Mouse (Mus musculus) forebrain, postnatal 0 days (tissue): ENCODE data around the gene Kmt2d. TPM values are rescaled to one million over a fixed set of nuclear protein-coding genes. Genes with fewer than 3 reads are reported as not detected.

Source experiments
- ATAC-seq: fragments of 200-750 bp; cut with Nextera tagmentation; 2 replicates; pipeline ENCODE4 v1.8.0; 2017; ENCODE audit warnings: mild to moderate bottlenecking, moderate library complexity
- DNase-seq: peaks from one replicate; pipeline ENCODE4 v3.0.0-alpha.2; 2015
- H3K27ac ChIP-seq: fragments of 300-500 bp; sonication (generic); 2 replicates; pipeline ENCODE4 v1.5.1; 2014; ENCODE audit warnings: low read depth, mild to moderate bottlenecking, antibody characterized with exemption, low read length, moderate library complexity, mixed read lengths
- H3K27me3 ChIP-seq: fragments of 300-500 bp; sonication (generic); 2 replicates; pipeline ENCODE4 v1.6.1; 2014; ENCODE audit warnings: mild to moderate bottlenecking, low read length, mixed read lengths; ENCODE audit not compliant: insufficient read depth
- H3K36me3 ChIP-seq: fragments of 300-500 bp; sonication (generic); 2 replicates; pipeline ENCODE4 v1.6.1; 2014; ENCODE audit warnings: mild to moderate bottlenecking, moderate library complexity; ENCODE audit not compliant: insufficient read depth
- H3K4me1 ChIP-seq: fragments of 300-500 bp; sonication (generic); 2 replicates; pipeline ENCODE4 v1.6.1; 2014; ENCODE audit warnings: antibody characterized with exemption; ENCODE audit not compliant: insufficient read depth
- H3K4me2 ChIP-seq: fragments of 300-500 bp; sonication (generic); 2 replicates; pipeline ENCODE4 v1.6.1; 2014; ENCODE audit warnings: low read depth, mild to moderate bottlenecking, moderate library complexity
- H3K4me3 ChIP-seq: fragments of 300-500 bp; sonication (generic); 2 replicates; pipeline ENCODE4 v1.5.1; 2014; ENCODE audit warnings: low read depth, low read length, mixed read lengths
- H3K9ac ChIP-seq: fragments of 300-500 bp; sonication (generic); 2 replicates; pipeline ENCODE4 v1.6.1; 2014; ENCODE audit warnings: mild to moderate bottlenecking
- H3K9me3 ChIP-seq: fragments of 300-500 bp; sonication (generic); 2 replicates; pipeline ENCODE4 v1.6.1; 2016; ENCODE audit warnings: low read length
- CTCF ChIP-seq: sonication (generic); IDR thresholded peaks from 2 replicates; pipeline ENCODE4 v1.5.1; 2016; ENCODE audit warnings: antibody characterized with exemption, control low read depth, low read depth
- WGBS: fragments of 180-500 bp; shearing (Covaris S2); extraction: QIAGEN DNeasy Blood & Tissue Kit; methylation state at CpG from one replicate; pipeline ENCODE4 v1.1.7; 2014; 5-methylcytosine and 5-hydroxymethylcytosine counted together
- polyA plus RNA-seq: library from polyadenylated mRNA; unstranded; fragments of >200 nt; fragmentation: Nextera tagmentation; extraction: Ambion mirVana; gene quantifications from 2 replicates; pipeline ENCODE4 v1.2.1, GENCODE M21; 2015
- total RNA-seq: library from RNA; depleted of rRNA; stranded (reverse); fragments of >200 nt; gene quantifications from 2 replicates; pipeline ENCODE4 v1.2.3, GENCODE M21; 2014

The Kmt2d gene
- total and polyA plus RNA-seq, 2 experiments from 2014 or later: 6.2 to 25.8 TPM

GRCm38 (mm10) chr15:98806071-98806808 lies 64.8 kb downstream of the Kmt2d start:
- Histone ChIP-seq H3K27me3 (peaks cover 77% of the 10 kb centered on the region), H3K9me3 (no peaks in the 10 kb centered on the region), H3K27ac (no peak overlapping the region), H3K4me3 (peak overlapping the region; percentile 44), H3K36me3 (no peaks in the 10 kb centered on the region), H3K4me1 (peaks cover 10% of the 10 kb centered on the region; the same call in 1 of the 2 replicates), H3K9ac (peak overlapping the region; percentile 53), H3K4me2 (peak overlapping the region; percentile 85)
- 11% methylated on average over 30 of the region's 30 CpGs for WGBS
- TF ChIP-seq CTCF: no peak
- DNase-seq (no peak), ATAC-seq (no peak)

- H3K4me3 ChIP-seq: peak overlapping the region; percentile 44
- H3K27ac ChIP-seq: no peak overlapping the region
- H3K36me3 ChIP-seq: no peaks in the 10 kb centered on the region
- H3K4me1 ChIP-seq: peaks cover 10% of the 10 kb centered on the region; the same call in 1 of the 2 replicates
- peak overlapping the region; percentile 53 for H3K9ac ChIP-seq
- WGBS: 3% methylated on average over 62 of the region's 64 CpGs
- peak; percentile 85 for DNase-seq
- peaks cover 84% of the 10 kb centered on the region for H3K27me3 ChIP-seq
- peak; percentile 59 for ATAC-seq
- no peaks in the 10 kb centered on the region for H3K9me3 ChIP-seq
- TF ChIP-seq CTCF: peak; percentile 82
- H3K4me2 ChIP-seq: peak overlapping the region; percentile 85
These were observed 65.5 kb downstream of the Kmt2d start for GRCm38 (mm10) chr15:98805324-98806040.

- peak; percentile 88 for DNase-seq
- peak; percentile 89 for TF ChIP-seq CTCF
- Histone ChIP-seq H3K9me3 (no peaks in the 10 kb centered on the region), H3K27ac (no peak overlapping the region), H3K36me3 (no peaks in the 10 kb centered on the region), H3K27me3 (peaks cover 84% of the 10 kb centered on the region), H3K4me3 (no peak overlapping the region; the same call in 1 of the 2 replicates), H3K9ac (no peak overlapping the region), H3K4me2 (peak overlapping the region; percentile 36), H3K4me1 (peaks cover 10% of the 10 kb centered on the region; the same call in 1 of the 2 replicates)
- under 1% methylated on average over 32 of the region's 32 CpGs for WGBS
- ATAC-seq: peak; percentile 32; the same call in 1 of the 2 replicates
These were observed 67.0 kb downstream of the Kmt2d start for GRCm38 (mm10) chr15:98804054-98804453.

DNA sequence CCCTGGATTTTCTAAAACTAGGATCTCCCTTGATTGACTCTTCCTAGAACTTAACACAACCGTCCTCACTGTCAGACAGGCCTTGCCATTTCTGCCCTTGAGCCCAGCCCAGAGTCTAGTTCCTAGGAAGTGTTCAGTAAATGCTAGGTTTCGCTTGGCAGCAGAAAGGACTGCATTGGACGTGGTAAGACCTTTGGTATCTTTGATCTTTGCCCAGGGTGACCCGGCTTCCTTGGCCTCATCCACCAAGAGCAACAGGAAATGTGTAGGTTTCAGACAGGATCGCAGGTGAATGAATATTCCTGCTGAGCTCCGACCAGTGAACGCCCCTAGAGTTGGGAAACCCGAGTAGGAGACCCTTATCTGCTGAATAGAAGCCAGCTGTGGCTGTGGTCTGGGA lies 68.1 kb downstream of the Kmt2d start:
- 3% methylated on average over 8 of the region's 8 CpGs for WGBS
- H3K4me1 ChIP-seq: no peaks in the 10 kb centered on the region
- H3K9ac ChIP-seq: no peak overlapping the region

DNA sequence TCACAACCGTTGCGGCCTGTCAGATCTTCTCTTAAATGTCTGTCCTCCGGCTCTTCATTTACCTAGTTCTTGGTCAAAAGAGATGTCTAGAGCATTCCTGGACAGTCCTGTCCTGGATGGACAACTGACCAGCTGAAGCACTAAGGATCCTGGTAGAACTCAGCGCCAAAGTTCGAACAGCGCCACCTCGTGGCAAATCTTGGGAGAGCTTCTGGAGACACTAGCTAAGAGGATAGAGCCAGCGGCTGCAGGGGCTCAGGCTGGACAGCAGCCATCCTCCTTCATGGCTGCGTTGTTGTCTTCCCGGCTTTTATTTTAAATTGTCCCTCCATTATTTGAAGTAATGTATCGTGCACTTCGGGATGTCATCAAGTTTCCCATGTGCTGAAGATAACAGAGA lies 71.6 kb downstream of the Kmt2d start:
- WGBS: 10% methylated on average over 12 of the region's 12 CpGs
- no peaks in the 10 kb centered on the region for H3K4me1 ChIP-seq
- no peak overlapping the region for H3K27ac ChIP-seq
- no peak overlapping the region for H3K9ac ChIP-seq
- H3K27me3 ChIP-seq: peaks cover 86% of the 10 kb centered on the region
- DNase-seq (peak; percentile 86), ATAC-seq (no peak)
- no peak overlapping the region for H3K4me3 ChIP-seq
- H3K36me3 ChIP-seq: no peaks in the 10 kb centered on the region
- TF ChIP-seq CTCF: peak; percentile 83
- no peak overlapping the region for H3K4me2 ChIP-seq
- H3K9me3 ChIP-seq: no peaks in the 10 kb centered on the region

More for the DNA sequence above, 68.1 kb downstream of the Kmt2d start:
- Histone ChIP-seq H3K27me3 (peaks cover 83% of the 10 kb centered on the region), H3K4me2 (no peak overlapping the region), H3K9me3 (no peaks in the 10 kb centered on the region), H3K36me3 (no peaks in the 10 kb centered on the region), H3K27ac (no peak overlapping the region), H3K4me3 (no peak overlapping the region)
- ATAC-seq (no peak), DNase-seq (no peak)
- no peak for TF ChIP-seq CTCF

- no peak for TF ChIP-seq CTCF
- DNase-seq (no peak), ATAC-seq (no peak)
- Histone ChIP-seq H3K27me3 (peaks cover 87% of the 10 kb centered on the region), H3K4me3 (no peak overlapping the region), H3K9ac (no peak overlapping the region), H3K4me2 (no peak overlapping the region), H3K4me1 (no peaks in the 10 kb centered on the region), H3K27ac (no peak overlapping the region), H3K36me3 (no peaks in the 10 kb centered on the region), H3K9me3 (no peaks in the 10 kb centered on the region)
- WGBS: 42% methylated on average over 3 of the region's 3 CpGs
These were observed 72.1 kb downstream of the Kmt2d start for GRCm38 (mm10) chr15:98798903-98799302.
